In genomic region chr6:51085547-51085946, GRCm38 (mm10) we compare ENCODE assay signal across 16 mouse cellular contexts.
DNase-seq lines count a peak whose midpoint lies in the region; ATAC-seq and TF ChIP-seq lines count a peak whose summit lies in the region.
"Had no signal": no experiment of that assay in that cellular context is flagged by ENCODE, and none has a peak within 500 bp of the region (broad histone marks: within the 10 kb centered on the region; RNA-seq: fewer than 3 reads in every experiment).

No protein-coding gene starts in this region.

- ATAC-seq in embryonic facial prominence, embryonic 11.5 days (replicated peaks; ENCODE audit: insufficient number of reproducible peaks, low FRiP score, low TSS enrichment, low read depth): no peak
- ATAC-seq in megakaryocyte, adult 5-6 weeks (ENCODE audit: poor library complexity, severe bottlenecking): no peak
- ATAC-seq: midbrain, embryonic 16.5 days had no signal

- no peak overlapping the region for H3K4me2 ChIP-seq in embryonic facial prominence, embryonic 11.5 days (ENCODE audit: low read depth, low read length)
- H3K4me2 ChIP-seq: heart, embryonic 11.5 days; lung, embryonic 14.5 days; stomach, embryonic 15.5 days had no signal

- H3K4me3 ChIP-seq in layer of hippocampus, adult 2 months: no peak overlapping the region
- no peak overlapping the region for H3K4me3 ChIP-seq in embryonic facial prominence, embryonic 11.5 days (ENCODE audit: low read depth, low read length)
- H3K4me3 ChIP-seq: stomach, embryonic 15.5 days had no signal

- no peak overlapping the region for H3K27ac ChIP-seq in layer of hippocampus, adult 2 months
- peak overlapping the region; percentile 8; the same call in 1 of the 2 replicates for H3K27ac ChIP-seq in embryonic facial prominence, embryonic 11.5 days (replicated peaks; ENCODE audit: low read depth, low read length)
- H3K27ac ChIP-seq: stomach, embryonic 15.5 days had no signal

- peak; percentile 78 for DNase-seq in heart, adult 11 months
- no peak for DNase-seq in heart, adult 8-10 months (ENCODE audit: low spot score)
- DNase-seq in layer of hippocampus, adult 2 months (ENCODE audit: low spot score in 2 of 2): no peak
- no peak for DNase-seq in layer of hippocampus, postnatal 25 days (ENCODE audit: extremely low spot score in 1 of 2, low spot score in 1 of 2)
- peak; percentile 6 for DNase-seq in A20 (ENCODE audit: low read depth, low spot score)
- DNase-seq in embryonic facial prominence, embryonic 11.5 days (ENCODE audit: low spot score): no peak
- DNase-seq in cerebellum, adult 9-10 months: no peak
- DNase-seq: adrenal gland, postnatal 36 days; cerebellum, adult 9-11 months; embryo, embryonic 11 days; gastrocnemius, postnatal 14 days; lung, embryonic 14.5 days had no signal

- H3K9me3 ChIP-seq in embryonic facial prominence, embryonic 11.5 days (replicated peaks; ENCODE audit: control insufficient read depth, low read length): no peaks in the 10 kb centered on the region
- H3K9me3 ChIP-seq: stomach, embryonic 15.5 days had no signal

- no peak overlapping the region for H3K9ac ChIP-seq in embryonic facial prominence, embryonic 11.5 days (replicated peaks; ENCODE audit: low read length)
- H3K9ac ChIP-seq: lung, embryonic 14.5 days; stomach, embryonic 15.5 days had no signal

- no peaks in the 10 kb centered on the region for H3K27me3 ChIP-seq in embryonic facial prominence, embryonic 11.5 days (ENCODE audit: control insufficient read depth, insufficient read depth, low read length)
- H3K27me3 ChIP-seq: stomach, embryonic 15.5 days had no signal

- WGBS in embryonic facial prominence, embryonic 11.5 days: 46% methylated on average over 2 of the region's 2 CpGs

- TF ChIP-seq CTCF in layer of hippocampus, adult 2 months (conservative IDR thresholded peaks at IDR 0.05): peak; percentile 58

- H3K36me3 ChIP-seq in embryonic facial prominence, embryonic 11.5 days (replicated peaks; ENCODE audit: control insufficient read depth, insufficient read depth, low read depth, low read length): no peaks in the 10 kb centered on the region
- H3K36me3 ChIP-seq: stomach, embryonic 15.5 days had no signal

- H3K4me1 ChIP-seq in embryonic facial prominence, embryonic 11.5 days (ENCODE audit: control insufficient read depth, insufficient read depth, low read length): no peaks in the 10 kb centered on the region
- H3K4me1 ChIP-seq: stomach, embryonic 15.5 days had no signal

Comparison
In these comparisons a context has a peak if more than half of its experiments do, and no peak if none do; other contexts are left out.
1. DNase-seq: peak in heart, adult 11 months (single experiment) and A20 (single experiment); none in heart, adult 8-10 months (single experiment), layer of hippocampus, adult 2 months (0 of 2), layer of hippocampus, postnatal 25 days (0 of 2), embryonic facial prominence, embryonic 11.5 days (single experiment) and cerebellum, adult 9-10 months (single experiment).